Mouse (Mus musculus) embryonic facial prominence, embryonic 15.5 days (tissue): ENCODE results near the gene Prkaa2. TPM values are rescaled to one million over a fixed set of nuclear protein-coding genes. Genes with fewer than 3 reads are reported as not detected.
"Not testable (repeated sequence)": the region's sequence is repeated elsewhere in the genome, so short reads cannot be mapped to it uniquely, and the experiment has no call there.

Experiments
- ATAC-seq: fragments of 200-750 bp; cut with Nextera tagmentation; 2 replicates; pipeline ENCODE4 v1.8.0; 2017; ENCODE audit warnings: low read depth, moderate TSS enrichment; ENCODE audit not compliant: insufficient number of reproducible peaks, low FRiP score, low TSS enrichment
- H3K27ac ChIP-seq: fragments of 300-500 bp; sonication (generic); replicated peaks from 2 replicates; pipeline ENCODE4 v1.5.1; 2015; ENCODE audit warnings: mild to moderate bottlenecking, inconsistent platforms
- H3K27me3 ChIP-seq: fragments of 300-500 bp; sonication (generic); 2 replicates; pipeline ENCODE4 v1.6.1; 2015; ENCODE audit warnings: inconsistent platforms
- H3K36me3 ChIP-seq: fragments of 300-500 bp; sonication (generic); 2 replicates; pipeline ENCODE4 v1.6.1; 2015; ENCODE audit warnings: mild to moderate bottlenecking, inconsistent platforms
- H3K4me1 ChIP-seq: fragments of 300-500 bp; sonication (generic); 2 replicates; pipeline ENCODE4 v1.6.1; 2015; ENCODE audit warnings: inconsistent platforms
- H3K4me2 ChIP-seq: fragments of 300-500 bp; sonication (generic); replicated peaks from 2 replicates; pipeline ENCODE4 v1.6.1; 2015; ENCODE audit warnings: mild to moderate bottlenecking, inconsistent platforms
- H3K4me3 ChIP-seq: fragments of 300-500 bp; sonication (generic); replicated peaks from 2 replicates; pipeline ENCODE4 v1.5.1; 2015; ENCODE audit warnings: mild to moderate bottlenecking, inconsistent platforms
- H3K9ac ChIP-seq: fragments of 300-500 bp; sonication (generic); 2 replicates; pipeline ENCODE4 v1.6.1; 2015; ENCODE audit warnings: inconsistent platforms
- H3K9me3 ChIP-seq: fragments of 300-500 bp; sonication (generic); replicated peaks from 2 replicates; pipeline ENCODE4 v1.6.1; 2016; ENCODE audit warnings: inconsistent platforms
- WGBS: fragments of 180-500 bp; shearing (Covaris S2); methylation state at CpG from one replicate; pipeline ENCODE4 v1.1.7; 2015; 5-methylcytosine and 5-hydroxymethylcytosine counted together
- polyA plus RNA-seq: library from polyadenylated mRNA; unstranded; fragments of >200 nt; fragmentation: Nextera tagmentation; extraction: Ambion mirVana; gene quantifications from 2 replicates; pipeline ENCODE4 v1.2.1, GENCODE M21; 2015

Prkaa2 gene
- polyA plus RNA-seq, 1 experiment from 2014 or later = 3.0 TPM

- H3K27me3 ChIP-seq = no peaks in the 10 kb centered on the region
- WGBS = 86% methylated on average over 4 of the region's 4 CpGs
Observed at GRCm38 (mm10) chr4:105007360-105008018, 102.2 kb downstream of the Prkaa2 start.

GRCm38 (mm10) chr4:105004649-105005048 is 105.0 kb downstream of the Prkaa2 start:
- not testable (repeated sequence) for H3K4me1 ChIP-seq, H3K4me3 ChIP-seq, H3K9me3 ChIP-seq, H3K4me2 ChIP-seq, ATAC-seq, H3K27ac ChIP-seq, H3K36me3 ChIP-seq, H3K9ac ChIP-seq, H3K27me3 ChIP-seq
- WGBS = 83% methylated on average over 12 of the region's 12 CpGs

More at GRCm38 (mm10) chr4:105007360-105008018, 102.2 kb downstream of the Prkaa2 start:
- Histone ChIP-seq H3K27ac (no peak overlapping the region), H3K9ac (no peak overlapping the region), H3K9me3 (no peaks in the 10 kb centered on the region), H3K4me3 (no peak overlapping the region), H3K36me3 (no peaks in the 10 kb centered on the region), H3K4me1 (no peaks in the 10 kb centered on the region), H3K4me2 (no peak overlapping the region)
- ATAC-seq = no peak

GRCm38 (mm10) chr4:105004135-105004534 is 105.6 kb downstream of the Prkaa2 start:
- no peak for ATAC-seq
- Histone ChIP-seq H3K4me1 (no peaks in the 10 kb centered on the region), H3K4me3 (no peak overlapping the region), H3K9me3 (no peaks in the 10 kb centered on the region), H3K36me3 (no peaks in the 10 kb centered on the region), H3K27me3 (no peaks in the 10 kb centered on the region), H3K27ac (no peak overlapping the region), H3K9ac (no peak overlapping the region), H3K4me2 (no peak overlapping the region)
- 71% methylated on average over 8 of the region's 8 CpGs for WGBS

- no peak for ATAC-seq
- Histone ChIP-seq H3K4me3 (no peak overlapping the region), H3K36me3 (no peaks in the 10 kb centered on the region), H3K9me3 (no peaks in the 10 kb centered on the region), H3K4me2 (no peak overlapping the region), H3K4me1 (no peaks in the 10 kb centered on the region), H3K27me3 (no peaks in the 10 kb centered on the region), H3K27ac (no peak overlapping the region), H3K9ac (no peak overlapping the region)
- WGBS = 59% methylated on average over 1 of the region's 1 CpGs
Observed at GRCm38 (mm10) chr4:105001736-105002135, 108.0 kb downstream of the Prkaa2 start.

GRCm38 (mm10) chr4:104999702-105000101 is 110.0 kb downstream of the Prkaa2 start:
- WGBS = 43% methylated on average over 5 of the region's 5 CpGs

GRCm38 (mm10) chr4:104993140-104993874 is 116.4 kb downstream of the Prkaa2 start:
- Histone ChIP-seq H3K4me1 (no peaks in the 10 kb centered on the region), H3K4me3 (no peak overlapping the region), H3K27ac (no peak overlapping the region), H3K27me3 (no peaks in the 10 kb centered on the region), H3K4me2 (no peak overlapping the region), H3K9ac (no peak overlapping the region), H3K9me3 (no peaks in the 10 kb centered on the region), H3K36me3 (no peaks in the 10 kb centered on the region)
- ATAC-seq = no peak
- 81% methylated on average over 10 of the region's 10 CpGs for WGBS

More at GRCm38 (mm10) chr4:104999702-105000101, 110.0 kb downstream of the Prkaa2 start:
- Histone ChIP-seq H3K4me3 (no peak overlapping the region), H3K4me1 (no peaks in the 10 kb centered on the region), H3K27ac (no peak overlapping the region), H3K9me3 (no peaks in the 10 kb centered on the region), H3K9ac (no peak overlapping the region), H3K36me3 (no peaks in the 10 kb centered on the region), H3K4me2 (no peak overlapping the region), H3K27me3 (no peaks in the 10 kb centered on the region)
- ATAC-seq = no peak

- no peak overlapping the region for H3K9ac ChIP-seq
- H3K27me3 ChIP-seq = no peaks in the 10 kb centered on the region
- no peak overlapping the region for H3K4me3 ChIP-seq
- ATAC-seq = no peak
- no peaks in the 10 kb centered on the region for H3K9me3 ChIP-seq
- H3K36me3 ChIP-seq = no peaks in the 10 kb centered on the region
- 90% methylated on average over 3 of the region's 3 CpGs for WGBS
- no peak overlapping the region for H3K4me2 ChIP-seq
- no peak overlapping the region for H3K27ac ChIP-seq
- no peaks in the 10 kb centered on the region for H3K4me1 ChIP-seq
Observed at GRCm38 (mm10) chr4:104992271-104992670, 117.4 kb downstream of the Prkaa2 start.

- no peak overlapping the region for H3K4me2 ChIP-seq
- no peaks in the 10 kb centered on the region for H3K4me1 ChIP-seq
- no peaks in the 10 kb centered on the region for H3K36me3 ChIP-seq
- 58% methylated on average over 3 of the region's 3 CpGs for WGBS
- H3K9me3 ChIP-seq = no peaks in the 10 kb centered on the region
- H3K4me3 ChIP-seq = no peak overlapping the region
- no peak overlapping the region for H3K27ac ChIP-seq
- H3K9ac ChIP-seq = no peak overlapping the region
- no peaks in the 10 kb centered on the region for H3K27me3 ChIP-seq
- no peak for ATAC-seq
Observed at GRCm38 (mm10) chr4:104990686-104991085, 119.0 kb downstream of the Prkaa2 start.

- H3K36me3 ChIP-seq = no peaks in the 10 kb centered on the region
Observed at GRCm38 (mm10) chr4:104990016-104990415, 119.7 kb downstream of the Prkaa2 start.

GRCm38 (mm10) chr4:104988709-104989108 is 121.0 kb downstream of the Prkaa2 start:
- Histone ChIP-seq H3K9ac (no peak overlapping the region), H3K4me3 (no peak overlapping the region), H3K4me2 (no peak overlapping the region), H3K9me3 (no peaks in the 10 kb centered on the region), H3K4me1 (no peaks in the 10 kb centered on the region), H3K36me3 (no peaks in the 10 kb centered on the region), H3K27me3 (no peaks in the 10 kb centered on the region), H3K27ac (no peak overlapping the region)
- ATAC-seq = no peak
- 88% methylated on average over 7 of the region's 7 CpGs for WGBS

More at GRCm38 (mm10) chr4:104990016-104990415, 119.7 kb downstream of the Prkaa2 start:
- no peak overlapping the region for H3K4me2 ChIP-seq
- no peak overlapping the region for H3K27ac ChIP-seq
- no peak overlapping the region for H3K9ac ChIP-seq
- no peak overlapping the region for H3K4me3 ChIP-seq
- no peaks in the 10 kb centered on the region for H3K27me3 ChIP-seq
- 78% methylated on average over 6 of the region's 6 CpGs for WGBS
- no peaks in the 10 kb centered on the region for H3K4me1 ChIP-seq
- H3K9me3 ChIP-seq = no peaks in the 10 kb centered on the region
- ATAC-seq = no peak

GRCm38 (mm10) chr4:104988102-104988501 is 121.6 kb downstream of the Prkaa2 start:
- 81% methylated on average over 5 of the region's 5 CpGs for WGBS
- no peaks in the 10 kb centered on the region for H3K4me1 ChIP-seq
- H3K4me3 ChIP-seq = no peak overlapping the region
- H3K27ac ChIP-seq = no peak overlapping the region
- H3K27me3 ChIP-seq = no peaks in the 10 kb centered on the region
- ATAC-seq = no peak
- no peaks in the 10 kb centered on the region for H3K9me3 ChIP-seq
- H3K4me2 ChIP-seq = no peak overlapping the region
- no peak overlapping the region for H3K9ac ChIP-seq
- no peaks in the 10 kb centered on the region for H3K36me3 ChIP-seq
